Mouse (Mus musculus): ENCODE results near the gene Gm20388. TPM values are rescaled to one million over a fixed set of nuclear protein-coding genes. Genes with fewer than 3 reads are reported as not detected.

Gm20388 gene
- total RNA-seq, 2 experiments from 2014 or later: 12.7 TPM; not detected in 1

- no peak for DNase-seq
These were observed 320.3 kb downstream of the Gm20388 start for GRCm38 (mm10) chr8:120230715-120231614.

DNA sequence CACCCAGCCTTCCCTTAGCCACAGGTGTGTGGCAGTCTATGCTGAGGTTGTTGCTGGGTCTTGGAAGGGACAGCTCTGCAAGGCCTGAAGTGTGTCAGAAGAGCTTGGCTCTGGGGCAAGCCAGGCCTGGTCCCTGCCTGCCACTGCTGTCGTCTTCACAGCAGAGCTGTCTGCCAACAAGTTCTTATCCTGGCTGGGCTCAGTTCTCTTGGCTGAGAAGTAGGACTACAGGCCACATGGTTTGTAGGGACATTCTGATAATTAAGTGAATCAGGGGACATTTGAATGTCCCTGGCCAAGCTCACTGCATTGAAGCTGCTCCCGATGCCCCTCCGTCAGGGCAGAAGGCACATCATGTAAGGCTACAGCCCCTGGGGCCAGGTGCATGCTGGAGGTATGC lies 321.2 kb downstream of the Gm20388 start:
- DNase-seq: no peak

GRCm38 (mm10) chr8:120232398-120232797 lies 321.8 kb downstream of the Gm20388 start:
- no peak for DNase-seq

DNA sequence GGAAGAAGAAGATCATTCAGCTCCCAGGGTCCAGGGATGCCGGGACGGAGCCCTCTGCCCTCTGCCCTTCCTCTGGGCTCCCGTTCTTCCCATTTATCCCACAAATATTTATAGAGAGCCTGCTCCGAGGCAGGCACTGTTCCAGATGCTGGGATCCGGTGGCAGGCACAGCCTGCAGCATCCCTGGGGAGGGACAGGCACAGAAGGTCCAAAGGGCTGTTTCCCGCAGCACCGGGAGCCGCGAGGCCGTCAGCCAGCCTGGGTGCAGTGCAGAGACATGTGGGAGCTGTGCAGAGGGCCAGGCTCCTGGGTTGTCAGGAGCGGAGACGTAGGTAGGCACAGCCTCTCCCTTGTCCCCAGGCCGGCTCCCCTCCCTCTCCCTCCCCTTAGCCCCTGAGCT lies 322.3 kb downstream of the Gm20388 start:
- DNase-seq: no peak

- no peak for DNase-seq
These were observed 323.8 kb downstream of the Gm20388 start for GRCm38 (mm10) chr8:120234457-120234856.

DNA sequence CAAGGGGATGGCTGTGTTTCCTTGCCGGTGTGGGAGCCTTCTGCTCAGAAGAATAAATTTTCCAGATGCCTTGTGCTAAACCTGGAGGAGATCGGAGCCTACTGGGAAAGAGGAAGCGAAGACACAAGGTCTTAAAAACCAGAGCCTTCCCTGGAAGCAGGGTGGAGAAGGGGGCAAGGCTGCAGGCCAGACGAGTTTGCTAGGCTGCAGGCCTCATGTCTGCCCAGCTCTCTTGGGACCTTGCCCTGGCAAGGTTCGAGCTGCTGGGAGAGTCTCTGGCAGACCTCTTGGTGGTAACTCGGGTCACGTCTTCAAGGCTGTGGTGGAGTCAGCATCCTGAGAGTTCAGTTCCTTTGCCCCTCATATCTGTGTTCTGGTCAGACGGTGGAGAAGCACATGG lies 324.2 kb downstream of the Gm20388 start:
- DNase-seq: no peak

DNA sequence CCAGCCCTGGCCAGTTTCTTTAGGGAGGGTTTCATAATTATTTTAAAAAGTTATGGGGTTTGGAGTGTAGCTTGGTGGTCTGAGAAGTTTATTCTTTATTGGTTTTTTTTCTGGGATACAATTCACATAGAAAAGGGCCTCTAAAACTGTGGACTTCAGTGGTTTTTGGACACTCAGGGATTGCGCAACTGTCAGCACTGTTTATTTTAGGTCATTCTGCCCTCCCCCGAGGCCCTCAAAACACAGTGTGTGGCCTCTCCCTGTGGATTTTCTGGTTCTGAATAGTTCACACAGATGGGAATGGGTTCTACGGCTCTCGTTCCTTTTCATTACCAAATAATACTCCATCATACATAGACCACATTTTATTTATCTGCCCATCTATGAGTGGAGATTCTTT lies 332.6 kb downstream of the Gm20388 start:
- DNase-seq: no peak

DNA sequence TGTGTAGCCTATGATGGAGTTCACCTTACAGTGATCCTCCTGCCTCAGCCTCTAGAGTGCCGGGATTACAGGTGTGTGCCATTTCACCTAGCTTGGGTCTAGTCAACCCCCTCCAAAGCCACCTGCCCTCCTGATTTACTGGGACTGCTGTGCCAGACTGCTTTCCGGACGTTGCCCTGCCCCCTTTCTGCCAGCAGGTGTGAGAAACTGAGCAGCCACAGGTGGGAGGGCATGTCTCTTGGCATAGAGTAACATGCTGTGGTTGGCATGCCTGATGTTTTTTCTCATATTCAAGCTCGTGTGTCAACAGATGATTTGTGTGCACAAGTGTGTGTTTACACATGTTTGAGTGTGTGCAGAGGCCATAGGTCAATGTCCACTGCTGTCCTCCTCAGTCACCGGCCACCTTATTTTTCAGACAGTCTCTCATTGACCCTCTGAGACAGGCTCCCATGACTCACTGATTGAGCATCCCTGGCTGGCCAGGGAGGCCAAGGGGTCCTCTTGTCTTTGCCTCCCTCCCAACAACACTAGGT lies 333.3 kb downstream of the Gm20388 start:
- no peak for DNase-seq

- DNase-seq: no peak
These were observed 333.9 kb downstream of the Gm20388 start for GRCm38 (mm10) chr8:120244553-120244952.

GRCm38 (mm10) chr8:120247618-120248017 lies 337.0 kb downstream of the Gm20388 start:
- no peak for DNase-seq

DNA sequence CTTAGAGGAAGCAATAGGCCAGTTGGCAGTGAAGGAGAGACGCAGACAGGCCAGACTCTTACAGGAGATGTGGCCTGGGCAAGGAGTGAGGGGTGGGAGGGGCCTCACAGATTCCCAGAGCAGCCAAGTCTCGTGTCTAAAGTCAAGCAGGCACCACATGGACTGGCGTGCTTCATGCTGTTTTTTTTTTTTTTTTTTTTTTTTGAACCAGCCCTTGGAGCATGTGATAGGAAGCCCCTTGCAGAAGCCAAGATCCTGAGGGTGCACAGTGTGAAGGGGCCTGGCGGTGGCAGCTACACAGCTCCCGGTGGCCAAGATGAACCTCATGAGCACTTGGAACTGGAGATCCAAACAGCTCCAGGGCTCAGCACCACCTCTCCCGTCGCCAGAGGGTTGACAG lies 337.4 kb downstream of the Gm20388 start:
- no peak for DNase-seq

DNA sequence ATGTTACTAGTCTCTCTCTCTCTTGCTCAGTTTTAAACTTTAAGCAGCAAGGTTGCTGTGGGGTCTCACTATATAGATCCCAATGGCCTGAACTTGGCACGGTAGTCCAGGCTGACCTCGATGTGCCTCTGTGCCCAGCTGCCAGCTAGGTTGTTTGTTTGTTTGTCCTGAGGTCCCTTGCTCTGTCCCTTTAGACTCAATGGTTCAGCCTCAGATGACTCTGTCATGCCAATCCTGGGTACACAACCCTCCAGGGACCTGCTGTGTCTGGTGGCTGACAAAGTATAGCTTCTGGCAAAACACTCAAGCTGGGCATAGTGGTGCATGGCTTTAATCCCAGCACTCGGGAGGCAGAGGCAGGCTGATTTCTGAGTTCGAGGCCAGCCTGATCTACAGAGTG lies 337.8 kb downstream of the Gm20388 start:
- DNase-seq: no peak

DNA sequence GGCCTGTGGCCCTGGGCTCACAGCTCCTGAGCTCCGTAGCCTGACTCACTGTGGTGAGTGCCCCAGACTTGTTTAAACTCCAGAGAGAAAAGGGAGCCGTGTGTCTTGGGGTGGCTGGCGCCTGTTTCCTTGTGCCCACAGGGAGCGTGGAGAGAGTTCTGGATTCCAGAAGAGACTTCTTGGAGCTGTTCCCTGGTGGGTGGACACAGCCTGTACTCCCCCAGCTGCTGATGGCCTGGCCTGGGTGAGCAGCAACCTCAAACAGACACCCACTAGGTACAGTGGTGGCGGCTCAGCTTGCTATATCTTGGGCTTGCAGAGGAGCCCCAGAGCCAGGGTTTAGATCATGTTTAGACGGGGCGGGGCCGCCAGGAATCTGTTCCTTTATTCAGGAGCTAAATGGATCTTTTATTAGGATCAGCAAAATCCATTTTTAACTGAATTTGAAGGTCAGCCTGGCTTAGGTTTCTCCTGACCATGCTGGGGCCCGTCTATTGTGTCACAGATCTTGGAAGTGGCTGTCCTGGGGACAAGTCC lies 339.2 kb downstream of the Gm20388 start:
- no peak for DNase-seq

DNA sequence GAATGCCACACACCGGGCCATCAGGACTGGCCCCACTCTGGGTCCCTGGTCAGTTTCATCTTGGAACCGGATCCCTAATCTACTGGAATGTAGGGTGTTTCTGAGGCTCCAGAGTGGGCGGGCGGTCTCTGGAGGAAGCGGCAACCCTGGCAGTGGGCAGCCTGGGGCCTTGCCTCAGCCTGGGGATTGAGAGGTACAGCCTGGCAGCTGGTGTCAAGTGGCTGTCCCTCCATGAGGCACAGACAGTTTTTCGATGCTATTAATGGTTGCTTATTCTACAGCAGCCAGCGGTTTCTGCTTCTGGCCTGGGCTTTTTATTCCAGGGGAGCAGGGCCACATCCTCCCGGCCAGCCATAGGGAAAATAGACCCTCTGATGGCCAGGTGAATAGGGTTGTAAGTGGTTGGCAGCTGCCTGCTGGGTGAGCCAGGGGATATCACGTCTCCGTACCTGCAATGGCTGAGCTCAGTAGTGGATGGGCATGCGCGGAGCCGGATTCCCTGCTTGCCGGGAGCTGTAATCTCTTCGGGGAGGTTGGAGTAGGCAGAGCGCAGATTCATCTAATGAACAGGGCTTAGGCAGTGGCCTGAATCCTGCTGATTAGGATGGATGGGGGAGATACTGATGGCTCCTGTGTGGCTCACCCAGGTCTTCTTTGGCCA lies 340.2 kb downstream of the Gm20388 start:
- no peak for DNase-seq

GRCm38 (mm10) chr8:120251411-120252035 lies 340.9 kb downstream of the Gm20388 start:
- DNase-seq: no peak

DNA sequence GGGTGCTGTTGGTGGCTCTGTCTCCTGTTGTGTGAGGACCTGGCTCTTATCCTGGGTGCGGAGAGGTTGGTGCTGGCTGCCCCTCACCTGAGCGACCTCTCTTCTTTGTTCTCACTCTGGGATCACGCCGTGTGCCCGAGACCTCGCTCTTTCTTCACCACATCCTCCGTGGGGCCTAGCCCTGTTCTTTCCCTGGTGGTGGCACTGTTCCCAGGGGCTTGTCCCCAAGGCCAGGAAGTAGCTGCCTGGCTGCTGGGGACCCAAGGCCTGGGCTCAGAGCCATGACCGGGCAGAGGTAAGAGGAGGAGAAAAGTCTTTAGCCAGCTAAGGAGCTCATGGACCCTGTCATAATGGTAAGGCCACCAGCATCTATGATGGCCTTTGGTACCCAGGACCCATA lies 343.0 kb downstream of the Gm20388 start:
- no peak for DNase-seq

DNA sequence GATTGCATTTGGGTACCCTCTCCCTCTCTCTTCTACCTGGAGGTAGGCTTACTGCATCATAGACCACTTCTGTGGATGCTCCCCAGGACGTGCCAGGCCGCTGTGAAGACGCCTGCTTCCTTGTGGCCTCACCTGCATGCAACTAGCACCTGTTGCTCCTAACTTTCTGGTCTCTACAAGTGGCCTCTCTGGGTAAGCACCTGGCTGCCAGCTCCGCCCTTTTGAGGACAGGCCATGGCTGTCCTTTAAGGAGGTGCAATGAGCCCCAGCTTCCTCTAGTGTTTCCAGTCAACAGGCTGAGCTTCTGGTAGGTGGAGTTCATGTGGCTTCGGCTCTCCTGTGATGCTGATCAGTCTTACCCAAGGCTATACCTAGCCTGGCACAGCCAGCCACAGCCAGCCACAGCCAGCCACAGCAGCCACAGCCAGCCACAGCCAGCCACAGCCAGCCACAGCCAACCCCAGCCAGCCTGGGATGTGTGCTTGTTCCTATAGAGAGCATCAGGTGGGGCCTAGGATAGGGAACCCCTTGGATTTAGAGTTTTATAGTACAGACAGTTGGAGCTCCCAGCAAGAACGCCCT lies 344.9 kb downstream of the Gm20388 start:
- DNase-seq: no peak

DNA sequence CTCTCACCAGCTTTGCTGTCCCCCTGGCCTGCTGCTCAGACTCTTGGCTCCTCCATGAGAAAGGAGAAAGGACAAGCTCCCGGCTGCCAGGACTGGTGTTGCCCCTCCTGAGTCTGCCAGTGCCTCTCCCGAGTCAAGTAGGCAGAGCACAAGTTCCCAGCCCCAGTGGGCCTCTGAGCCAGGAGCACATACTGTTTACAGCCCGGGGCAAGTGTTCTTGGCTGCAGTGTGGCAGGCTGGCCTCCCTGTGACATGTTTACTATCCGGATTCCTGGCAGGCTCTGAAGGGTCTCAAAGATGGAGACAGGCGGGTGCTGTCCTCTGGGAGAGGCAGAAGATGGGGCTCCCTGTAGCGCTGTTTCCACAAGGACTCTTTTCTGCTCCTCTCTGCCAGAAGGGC lies 346.3 kb downstream of the Gm20388 start:
- DNase-seq: no peak

- DNase-seq: no peak
These were observed 348.6 kb downstream of the Gm20388 start for GRCm38 (mm10) chr8:120259206-120259605.

DNA sequence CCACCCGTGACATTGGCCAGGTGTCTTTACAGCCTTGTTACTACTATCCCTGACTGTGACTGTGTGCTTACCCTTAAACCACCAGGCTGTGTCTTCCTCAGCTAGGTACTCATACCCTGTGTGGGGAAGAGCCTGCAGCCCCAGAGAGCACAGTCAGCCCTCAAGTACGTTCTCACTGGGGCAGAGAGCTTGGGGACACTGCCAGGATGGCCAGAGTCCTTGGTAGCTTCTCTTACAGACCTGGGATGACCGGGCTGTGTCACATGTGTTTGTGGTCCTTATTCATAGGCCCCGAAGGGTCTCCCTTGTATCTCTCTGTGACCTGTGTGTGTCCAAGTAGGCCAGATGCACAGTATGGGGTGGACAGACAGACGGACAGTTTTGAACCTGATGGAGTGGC lies 350.0 kb downstream of the Gm20388 start:
- no peak for DNase-seq

- no peak for DNase-seq
These were observed 350.9 kb downstream of the Gm20388 start for GRCm38 (mm10) chr8:120261338-120262120.

DNA sequence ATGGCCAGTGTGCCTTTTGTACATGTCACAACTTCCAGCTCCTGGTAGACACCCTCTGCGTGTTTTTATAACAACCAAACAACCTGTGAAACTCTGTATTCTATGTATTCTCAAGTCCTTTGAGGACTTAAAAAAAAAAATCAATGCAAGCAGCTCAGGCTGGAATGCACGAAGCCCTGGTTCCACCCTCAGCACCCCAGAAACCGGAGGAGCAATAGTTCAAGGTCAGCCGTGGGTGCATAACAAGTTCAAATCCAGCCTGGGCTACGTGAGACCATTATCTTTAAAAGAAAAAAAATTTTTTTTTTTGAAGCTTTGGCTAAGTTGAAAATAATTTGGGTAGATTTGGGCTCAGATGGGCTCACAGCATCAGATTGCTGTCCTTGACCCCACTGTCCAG lies 353.2 kb downstream of the Gm20388 start:
- no peak for DNase-seq
